Mouse (Mus musculus) brain, embryonic 18.5 days (tissue): ENCODE data around the gene Srp54c.
"Not testable (repeated sequence)": the region's sequence is repeated elsewhere in the genome, so short reads cannot be mapped to it uniquely, and the experiment has no call there.

Experiments
- DNase-seq: peaks from one replicate; pipeline ENCODE4 v3.0.0-alpha.2; 2012; ENCODE audit warnings: low read depth, low spot score

Gene Srp54c

GRCm38 (mm10) chr12:55229626-55230519, at the start of gene Srp54c:
Gene Srp54c, plus strand, starts transcription at chr12:55230168.
- DNase-seq, result not testable (repeated sequence)

- DNase-seq, result not testable (repeated sequence)
Observed at GRCm38 (mm10) chr12:55187686-55188085, 42.3 kb upstream of the Srp54c start.

GRCm38 (mm10) chr12:55189127-55189526, 40.8 kb upstream of the Srp54c start:
- not testable (repeated sequence) for DNase-seq

DNA sequence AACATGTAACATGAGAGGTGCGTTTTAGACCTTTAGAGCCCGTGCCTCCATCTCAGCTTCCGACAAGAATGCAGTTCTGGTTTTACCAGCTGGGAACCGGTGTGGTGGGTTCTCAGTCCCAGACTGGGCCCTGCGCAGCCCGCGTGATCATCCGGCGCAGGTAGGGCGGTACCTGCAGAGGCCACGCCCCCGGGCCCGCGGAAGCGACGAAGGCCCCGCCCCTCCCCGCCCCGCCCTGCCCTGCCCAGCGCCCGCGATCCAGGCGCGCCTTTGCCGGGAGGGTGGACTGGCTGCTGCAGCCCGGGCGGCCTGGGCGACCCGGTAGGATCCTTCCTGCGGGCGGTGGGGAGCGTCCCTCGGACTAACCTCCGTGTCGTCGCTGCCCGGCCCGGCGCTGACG, 30.7 kb upstream of the Srp54c start, which contains the start of gene 1700047I17Rik2:
Gene 1700047I17Rik2 (plus strand): TSS at position 287 of the 400 bp plus-strand sequence.
- not testable (repeated sequence) for DNase-seq

- DNase-seq, result not testable (repeated sequence)
Observed at GRCm38 (mm10) chr12:55199799-55200198, 30.2 kb upstream of the Srp54c start.

- DNase-seq, result not testable (repeated sequence)
Observed at GRCm38 (mm10) chr12:55212944-55213343, 17.0 kb upstream of the Srp54c start.

DNA sequence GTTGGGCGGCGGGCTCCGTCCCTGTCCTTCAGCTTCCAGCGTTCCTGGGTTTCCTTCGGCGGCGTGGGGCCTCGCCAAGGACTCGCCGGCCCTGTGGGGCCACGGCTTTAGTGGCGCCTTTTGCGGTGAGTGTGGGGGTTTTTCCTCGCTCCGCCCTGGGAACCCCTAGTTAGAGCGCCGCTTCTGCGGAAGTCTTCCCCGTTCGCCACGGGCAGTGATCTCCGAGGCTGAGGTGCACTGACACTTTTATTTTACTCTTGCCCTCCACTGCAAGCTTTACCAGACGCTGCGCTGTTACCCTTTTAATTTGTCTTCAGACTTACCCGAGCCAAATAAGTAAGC, 523 bp downstream of the Srp54c start:
- not testable (repeated sequence) for DNase-seq

DNA sequence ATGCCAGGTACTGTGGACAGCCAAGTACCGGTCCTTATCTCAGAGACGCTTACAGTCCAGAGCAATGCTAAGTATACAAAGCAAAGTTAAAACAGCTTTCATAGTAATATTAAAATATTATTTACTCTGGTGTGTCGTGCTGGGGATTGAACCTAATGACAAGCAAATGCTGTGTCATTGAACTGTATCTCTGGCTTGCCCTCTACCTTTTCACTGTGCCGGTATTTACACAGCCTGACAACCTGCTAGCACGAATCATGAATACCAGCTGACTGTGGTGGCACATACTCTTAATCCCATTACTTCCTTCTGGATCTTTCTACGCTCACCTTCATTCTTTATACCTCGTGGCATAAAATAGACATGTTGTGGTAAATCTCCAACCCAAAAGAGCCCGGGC, 12.3 kb downstream of the Srp54c start:
- DNase-seq, result not testable (repeated sequence)

- not testable (repeated sequence) for DNase-seq
Observed at GRCm38 (mm10) chr12:55261950-55262349, 32.0 kb downstream of the Srp54c start.

DNA sequence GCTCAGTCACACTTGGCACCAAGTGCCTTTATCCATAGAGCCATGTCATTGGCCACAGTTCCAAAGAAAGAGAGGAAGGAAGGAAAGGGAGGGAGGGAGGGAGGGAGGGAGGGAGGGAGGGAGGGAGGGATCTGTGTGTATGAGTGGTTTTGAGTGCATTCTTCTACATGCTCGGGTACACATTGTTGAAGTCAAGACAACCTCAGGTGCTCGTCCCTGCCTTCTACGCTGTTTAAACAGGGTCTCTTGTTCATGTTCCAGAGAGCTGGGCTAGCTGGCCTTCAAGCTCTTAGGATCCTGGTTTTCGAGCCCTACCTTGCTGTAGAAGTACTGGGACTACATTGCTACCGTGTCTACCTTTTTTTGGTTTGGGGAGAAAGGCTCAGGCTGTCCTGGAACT, 33.4 kb downstream of the Srp54c start:
- DNase-seq, result not testable (repeated sequence)

- DNase-seq, result no peak
Observed at GRCm38 (mm10) chr12:55272243-55272642, 42.3 kb downstream of the Srp54c start.

DNA sequence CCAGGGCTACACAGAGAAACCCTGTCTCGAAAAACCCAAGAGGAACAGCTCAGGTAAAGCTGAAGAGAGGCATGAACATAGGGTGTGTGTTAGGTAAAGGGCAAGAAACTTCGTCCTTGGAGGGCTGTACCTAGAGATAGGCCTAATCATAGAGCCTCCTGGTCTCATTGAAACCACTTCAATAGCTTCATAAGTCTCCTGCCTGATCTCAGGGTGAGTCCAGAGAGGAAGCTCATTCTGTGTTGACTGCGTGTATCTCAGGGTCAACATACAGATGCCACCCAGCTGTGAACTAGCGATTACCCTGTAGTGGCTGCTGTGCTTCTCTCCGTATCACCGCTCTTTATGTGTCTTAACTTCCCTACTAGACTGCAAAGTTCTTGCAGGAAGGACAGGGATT, 47.6 kb downstream of the Srp54c start:
- not testable (repeated sequence) for DNase-seq

DNA sequence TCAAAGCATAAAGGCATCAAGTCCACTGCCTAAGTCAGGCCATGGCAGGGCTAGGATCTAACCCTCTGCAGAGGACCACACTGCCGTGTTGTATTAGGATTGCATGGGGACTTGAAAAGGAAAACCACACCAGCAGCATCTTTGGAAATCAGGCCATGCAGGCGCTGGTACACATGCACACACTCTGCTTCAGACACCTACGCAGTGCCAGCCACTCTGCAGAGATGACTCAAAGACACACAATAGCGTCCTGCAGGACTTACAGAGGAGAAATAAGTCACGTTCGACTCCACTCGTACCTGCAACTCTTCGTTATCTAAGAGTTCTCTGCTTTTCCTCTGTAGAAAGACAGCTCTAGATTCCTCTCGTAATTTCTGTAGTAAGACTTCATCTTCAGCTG, 68.1 kb downstream of the Srp54c start:
- DNase-seq, result no peak

- DNase-seq, result no peak
Observed at GRCm38 (mm10) chr12:55299336-55299735, 69.4 kb downstream of the Srp54c start, which contains the start of gene 1110008L16Rik. Gene 1110008L16Rik, plus strand, starts transcription at chr12:55299577.

- no peak for DNase-seq
Observed at GRCm38 (mm10) chr12:55300820-55301351, 70.9 kb downstream of the Srp54c start.

DNA sequence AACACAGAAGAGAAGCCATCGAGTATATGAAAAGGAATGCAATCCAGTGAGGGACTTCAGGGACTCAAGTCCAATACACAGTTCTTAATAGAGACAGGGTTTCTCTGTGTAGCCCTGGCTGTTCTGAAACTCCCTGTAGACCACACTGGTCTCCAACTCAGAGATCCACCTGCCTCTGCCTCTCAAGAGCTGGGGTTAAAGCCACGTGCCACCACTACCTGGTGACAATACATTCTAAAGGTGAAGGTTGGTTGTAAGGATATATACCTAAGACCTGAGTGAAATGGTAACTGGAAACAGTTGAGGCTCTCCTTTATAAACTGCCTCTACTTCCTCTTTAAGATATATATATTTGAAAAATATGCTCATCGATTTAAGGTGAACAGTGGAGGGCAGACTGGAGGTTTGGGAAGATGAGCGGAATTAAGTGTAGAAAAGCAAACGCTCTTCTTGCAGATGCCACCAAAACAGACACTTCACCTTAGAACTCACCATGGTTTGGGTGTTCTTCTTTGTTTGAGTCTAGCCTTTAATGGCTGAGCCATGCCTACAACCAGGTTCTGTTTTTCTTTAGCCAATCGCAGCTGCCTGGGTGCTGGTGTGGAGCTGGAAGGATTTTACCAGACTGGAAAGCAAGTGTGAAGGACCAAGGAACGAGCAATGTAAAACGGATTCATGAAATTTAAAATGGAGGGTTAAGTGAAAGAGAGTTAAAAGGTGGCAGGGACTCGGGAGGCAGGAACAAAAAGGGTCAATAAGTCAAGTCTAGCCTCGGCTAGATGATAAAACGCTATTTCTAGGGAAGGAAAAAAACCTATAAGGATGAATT, 71.7 kb downstream of the Srp54c start:
- no peak for DNase-seq

DNA sequence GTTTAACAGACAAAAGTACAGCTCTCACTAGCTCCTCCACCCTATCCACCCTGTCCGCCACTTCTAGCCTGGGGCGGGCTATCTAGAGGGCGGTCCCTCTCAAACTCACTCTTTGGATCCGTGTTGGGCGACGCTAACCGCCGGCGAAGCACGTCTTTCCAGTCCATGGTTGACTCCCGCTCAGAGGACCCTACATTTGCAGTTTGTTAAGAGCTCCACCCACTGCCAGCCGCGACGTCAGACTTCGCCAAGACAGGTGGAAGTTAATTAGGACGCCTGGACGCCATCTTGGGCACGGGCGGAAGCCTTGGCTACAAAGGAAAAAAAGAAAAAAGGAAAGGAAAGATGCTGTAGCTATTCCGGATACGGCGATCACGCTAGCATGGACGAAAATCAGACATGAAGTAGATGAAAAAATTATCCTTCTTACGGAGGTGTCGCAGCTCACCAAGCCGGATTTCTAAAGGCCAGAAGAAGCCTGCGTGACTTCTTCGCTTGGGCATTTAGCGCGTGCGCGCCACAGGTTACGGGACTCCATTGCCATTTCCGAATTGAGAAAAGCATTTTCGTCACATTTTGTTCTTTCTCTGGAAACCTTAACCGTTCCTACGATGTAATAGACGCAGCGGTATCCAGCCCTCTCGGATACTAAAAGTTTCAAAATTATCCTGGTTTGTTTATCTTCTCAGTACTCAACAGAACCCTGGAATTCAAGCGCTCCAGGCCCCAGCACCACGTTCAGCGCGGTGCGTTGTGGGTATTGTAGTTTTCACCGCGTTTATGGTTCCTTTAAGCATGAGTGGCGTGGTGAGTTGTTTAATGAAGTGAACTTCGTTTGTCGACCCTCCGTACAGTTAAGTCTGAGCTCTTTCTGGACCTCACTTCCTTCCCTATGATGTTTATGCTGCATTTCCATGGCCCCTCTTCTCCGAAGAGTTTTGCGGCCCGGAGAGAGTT, 72.8 kb downstream of the Srp54c start, which contains the start of gene Ppp2r3c:
Gene Ppp2r3c (minus strand): TSS at position 514 of the 957 bp plus-strand sequence.
- peak; percentile 92 for DNase-seq

DNA sequence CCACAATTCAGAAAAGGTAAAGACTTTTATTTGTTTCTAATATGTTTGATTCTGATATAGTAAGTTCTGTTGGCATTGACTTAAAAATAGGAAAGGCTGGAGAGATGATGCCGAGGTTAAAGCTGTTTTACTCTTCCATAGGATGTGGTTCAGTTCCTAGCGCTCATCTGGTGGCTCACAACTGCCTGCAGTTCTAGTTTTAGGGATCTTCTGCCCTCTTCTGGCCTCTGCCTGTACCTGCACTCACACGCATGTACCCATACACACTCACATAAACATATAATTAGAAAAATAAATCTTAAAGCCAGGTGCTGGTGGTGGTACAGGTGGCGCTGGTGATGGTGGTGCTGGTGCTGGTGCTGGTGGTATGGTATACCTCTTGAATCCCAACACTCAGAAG, 76.4 kb downstream of the Srp54c start:
- DNase-seq, result no peak

DNA sequence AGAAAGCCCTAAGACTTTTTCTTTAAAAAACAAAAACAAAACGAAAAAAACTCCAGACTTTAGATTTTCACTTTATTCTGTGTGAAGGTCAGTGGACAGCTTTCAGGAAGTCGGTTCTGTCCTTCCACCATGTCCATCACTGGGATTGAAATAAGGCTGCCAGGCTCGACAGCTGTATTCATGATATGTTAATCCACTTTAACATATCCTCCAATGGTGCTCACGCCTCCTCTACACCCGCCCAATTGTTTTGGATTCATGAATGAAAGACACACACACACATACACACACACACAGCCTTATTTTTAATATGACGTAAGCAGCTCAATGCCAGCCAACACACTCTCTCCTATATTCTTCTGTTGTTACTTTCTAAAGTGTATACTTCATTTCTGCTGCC, 77.6 kb downstream of the Srp54c start:
- no peak for DNase-seq

DNA sequence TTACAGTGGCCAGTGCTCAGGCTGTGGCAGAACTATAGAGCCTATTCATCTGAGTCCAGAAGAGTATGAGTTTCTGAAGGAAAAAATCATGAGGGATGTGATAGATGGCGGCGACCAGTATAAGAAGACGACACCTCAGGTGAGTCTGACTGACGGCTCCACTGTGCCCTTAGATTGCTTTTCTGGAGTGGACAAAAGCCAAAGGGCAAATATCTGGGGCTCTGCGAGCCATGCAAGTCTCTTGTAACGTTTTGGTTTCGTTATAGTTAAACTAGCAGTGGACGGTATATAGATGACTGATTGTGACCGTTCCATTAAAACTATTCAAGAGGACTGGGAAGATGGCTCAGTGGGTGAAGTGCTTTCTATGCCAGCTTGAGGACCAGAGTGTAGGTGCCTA, 78.8 kb downstream of the Srp54c start:
- DNase-seq, result no peak

GRCm38 (mm10) chr12:55309501-55309900, 79.5 kb downstream of the Srp54c start:
- DNase-seq, result no peak
